Mouse (Mus musculus) G1E (cell line): Measurements from ENCODE around the gene Six3. TPM values are rescaled to one million over a fixed set of nuclear protein-coding genes. Genes with fewer than 3 reads are reported as not detected.

Experiments
- ATAC-seq: 2 replicates; pipeline ENCODE4 v1.8.0; 2016; ENCODE audit warnings: mild to moderate bottlenecking; ENCODE audit not compliant: insufficient number of reproducible peaks, poor library complexity, low FRiP score, severe bottlenecking; ENCODE audit errors: extremely low read depth
- DNase-seq: peaks from one replicate; pipeline ENCODE4 v3.0.0; 2012; ENCODE audit warnings: low spot score
- H3K27me3 ChIP-seq: 2 replicates; pipeline ENCODE4 v1.6.1; 2012; ENCODE audit warnings: mild to moderate bottlenecking, low read length, inconsistent platforms; ENCODE audit not compliant: insufficient read depth
- H3K36me3 ChIP-seq: replicated peaks from 2 replicates; pipeline ENCODE3; 2012; ENCODE audit warnings: mild to moderate bottlenecking, inconsistent platforms
- H3K4me1 ChIP-seq: 2 replicates; pipeline ENCODE4 v1.6.1; 2012; ENCODE audit warnings: low read depth, low read length, inconsistent platforms, mixed read lengths; ENCODE audit not compliant: insufficient read depth
- H3K4me3 ChIP-seq: 2 replicates; pipeline ENCODE4 v1.5.1; 2012; ENCODE audit warnings: low read depth, mild to moderate bottlenecking, inconsistent platforms, low read length, moderate library complexity, mixed read lengths
- H3K9me3 ChIP-seq: replicated peaks from 2 replicates; pipeline ENCODE4 v1.6.1; 2012; ENCODE audit warnings: inconsistent platforms
- CTCF ChIP-seq: IDR thresholded peaks from 2 replicates; pipeline ENCODE4 v1.5.1; 2012; ENCODE audit warnings: low read depth, low read length, inconsistent platforms, mixed read lengths
- GATA1 ChIP-seq: IDR thresholded peaks from 2 replicates; pipeline ENCODE4 v1.6.1; 2012; ENCODE audit warnings: borderline replicate concordance, low read length, inconsistent platforms, mixed read lengths
- GATA2 ChIP-seq: IDR thresholded peaks from 2 replicates; pipeline ENCODE4 v1.6.1; 2012; ENCODE audit warnings: low read depth, low read length, inconsistent platforms, borderline replicate concordance
- POLR2AphosphoS5 ChIP-seq: IDR thresholded peaks from 2 replicates; pipeline ENCODE4 v1.6.1; 2012; ENCODE audit warnings: low read depth, low read length, inconsistent platforms; ENCODE audit not compliant: insufficient replicate concordance
- TAL1 ChIP-seq: conservative IDR thresholded peaks from 2 replicates; pipeline ENCODE4 v1.6.1; 2012; ENCODE audit warnings: low read depth, low read length, inconsistent platforms, mixed read lengths
- polyA plus RNA-seq: library from polyadenylated mRNA; stranded (reverse); fragments of >175 nt; gene quantifications from 2 replicates; pipeline ENCODE4 v1.2.3, GENCODE M21; 2012
- total RNA-seq, 2 experiments: library from RNA; stranded (forward) in 1 of 2; stranded (reverse) in 1 of 2; fragments of 200-1000 nt in 1 of 2; fragments of >200 nt in 1 of 2; fragmentation: Nextera tagmentation in 1 of 2; gene quantifications; 2 replicates each; pipeline ENCODE4 v1.2.3; 2014 to 2017

Gene Six3
- total and polyA plus RNA-seq, 3 experiments = 0.05 TPM; not detected in 2

DNA sequence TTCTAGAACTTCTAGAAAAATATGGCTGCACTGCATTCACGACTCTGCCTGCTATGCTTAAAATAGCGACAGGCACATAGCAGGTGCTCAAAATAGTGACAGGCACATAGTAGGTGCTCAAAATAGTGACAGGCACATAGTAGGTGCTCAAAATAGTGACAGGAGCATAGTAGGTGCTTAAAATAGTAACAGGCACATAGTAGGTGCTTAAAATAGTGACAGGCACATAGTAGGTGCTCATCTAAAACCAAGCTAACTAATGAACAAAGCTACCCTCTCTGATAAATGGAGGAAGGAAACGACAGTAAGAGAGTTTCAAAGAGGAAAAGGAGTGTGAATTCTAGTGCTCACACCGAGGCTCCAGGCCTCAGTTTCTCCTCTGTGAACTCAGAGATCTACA, 29.2 kb upstream of the Six3 start:
- no peaks in the 10 kb centered on the region for H3K36me3 ChIP-seq
- H3K9me3 ChIP-seq = no peaks in the 10 kb centered on the region
- H3K4me3 ChIP-seq = no peak overlapping the region
- TF ChIP-seq GATA2 (no peak), POLR2AphosphoS5 (no peak), GATA1 (no peak)
- H3K27me3 ChIP-seq = peaks cover 7% of the 10 kb centered on the region; the same call in 1 of the 2 replicates
- H3K4me1 ChIP-seq = peaks cover 14% of the 10 kb centered on the region; the same call in 1 of the 2 replicates
- ATAC-seq (no peak), DNase-seq (no peak)

DNA sequence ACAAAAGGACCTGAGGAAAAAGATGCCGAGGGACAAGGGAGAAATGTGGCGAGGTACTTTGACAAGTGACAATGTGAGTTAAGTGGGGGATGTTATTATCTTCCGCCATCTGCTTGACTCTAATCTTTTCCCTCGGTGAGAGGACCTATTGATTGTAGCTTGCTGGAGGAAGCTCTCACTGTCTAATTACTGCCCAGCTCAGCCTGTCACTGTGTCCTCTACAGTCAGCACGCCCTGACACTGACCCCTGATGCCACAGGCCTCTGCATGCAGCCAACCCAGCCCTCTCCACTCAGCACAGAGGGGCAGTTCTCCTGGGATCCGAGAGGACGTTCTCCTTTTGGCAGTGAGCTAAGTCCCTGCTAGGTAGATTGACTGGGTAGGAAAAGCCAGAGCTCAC, 28.8 kb upstream of the Six3 start:
- H3K4me1 ChIP-seq = peaks cover 10% of the 10 kb centered on the region; the same call in 1 of the 2 replicates
- TF ChIP-seq TAL1 (no peak), GATA1 (no peak), POLR2AphosphoS5 (no peak), GATA2 (no peak), CTCF (no peak)
- H3K9me3 ChIP-seq = no peaks in the 10 kb centered on the region; the same call in 1 of the 2 replicates
- no peak for DNase-seq
- no peak for ATAC-seq
- H3K36me3 ChIP-seq = no peaks in the 10 kb centered on the region
- peaks cover 7% of the 10 kb centered on the region; the same call in 1 of the 2 replicates for H3K27me3 ChIP-seq
- H3K4me3 ChIP-seq = no peak overlapping the region

DNA sequence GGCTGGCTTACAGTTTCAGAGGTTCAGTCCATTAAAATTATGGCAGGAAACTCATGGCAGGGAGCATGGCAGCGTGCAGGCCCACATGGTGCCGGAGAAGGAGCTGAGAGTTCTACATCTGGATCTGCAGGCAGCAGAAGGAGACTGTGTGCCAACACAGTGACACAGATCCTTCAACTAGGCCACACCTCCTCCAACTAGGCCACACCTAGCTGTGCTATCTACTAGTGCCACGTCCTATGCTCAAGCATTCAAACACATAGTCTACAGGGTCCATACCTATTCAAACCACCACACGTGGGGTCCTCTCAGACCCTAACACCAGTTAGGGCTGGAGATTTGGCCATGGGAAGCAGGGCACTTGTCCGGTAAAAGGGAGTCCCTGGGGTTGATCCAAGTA, 27.6 kb upstream of the Six3 start:
- ATAC-seq = no peak
- Histone ChIP-seq H3K4me3 (no peak overlapping the region), H3K27me3 (peaks cover 7% of the 10 kb centered on the region; the same call in 1 of the 2 replicates), H3K4me1 (peaks cover 6% of the 10 kb centered on the region; the same call in 1 of the 2 replicates), H3K36me3 (no peaks in the 10 kb centered on the region), H3K9me3 (peaks cover 3% of the 10 kb centered on the region)
- TF ChIP-seq TAL1 = no peak
- TF ChIP-seq GATA1 = no peak
- TF ChIP-seq POLR2AphosphoS5 = no peak
- no peak for TF ChIP-seq GATA2
- no peak for TF ChIP-seq CTCF
- no peak for DNase-seq

DNA sequence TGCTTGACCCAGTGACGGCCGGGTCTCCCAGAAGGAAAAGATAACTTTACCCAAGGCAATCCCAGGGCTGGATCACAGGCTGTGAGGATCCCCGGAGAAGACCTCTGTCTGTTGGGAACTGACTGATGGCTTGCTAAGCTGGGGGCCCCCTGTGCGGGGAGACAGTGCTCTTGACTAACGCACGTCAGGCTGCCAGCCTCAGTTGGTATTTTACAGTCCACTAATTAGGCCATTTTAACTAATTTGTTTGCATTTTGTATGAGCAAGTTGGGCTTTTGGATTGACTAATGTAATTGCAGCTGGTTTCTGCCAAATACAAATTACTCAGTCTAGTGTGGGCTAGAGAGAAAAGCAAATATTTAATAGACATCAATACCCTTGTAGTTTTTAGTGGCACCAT, 21.4 kb upstream of the Six3 start:
- no peaks in the 10 kb centered on the region for H3K4me1 ChIP-seq
- H3K27me3 ChIP-seq = peaks cover 10% of the 10 kb centered on the region; the same call in 1 of the 2 replicates
- no peak overlapping the region for H3K4me3 ChIP-seq
- no peak for TF ChIP-seq GATA2
- ATAC-seq = no peak
- peaks cover 8% of the 10 kb centered on the region for H3K9me3 ChIP-seq
- no peaks in the 10 kb centered on the region for H3K36me3 ChIP-seq
- no peak for DNase-seq

DNA sequence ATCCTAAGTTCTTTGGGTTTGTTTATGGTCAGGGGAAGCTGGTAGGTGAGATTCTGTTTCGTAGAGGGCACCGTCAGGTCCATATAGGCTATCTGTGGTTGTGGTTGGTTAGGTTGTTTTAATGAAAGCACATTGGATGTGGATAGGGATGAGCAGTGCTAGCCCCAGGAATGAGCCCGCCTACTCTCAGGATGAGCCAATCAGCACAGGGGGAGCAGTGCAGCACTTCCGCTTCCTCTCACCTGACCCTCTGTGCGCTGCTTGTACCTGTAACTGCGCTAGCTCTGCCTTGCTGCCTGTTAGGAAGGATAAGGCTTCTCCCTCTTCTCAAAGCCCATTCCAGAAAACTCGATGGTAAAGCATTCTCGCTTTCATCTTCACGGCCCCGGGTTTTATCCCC, 17.6 kb upstream of the Six3 start:
- Histone ChIP-seq H3K4me1 (no peaks in the 10 kb centered on the region), H3K9me3 (peaks cover 4% of the 10 kb centered on the region), H3K27me3 (peaks cover 7% of the 10 kb centered on the region; the same call in 1 of the 2 replicates), H3K36me3 (no peaks in the 10 kb centered on the region), H3K4me3 (no peak overlapping the region)
- DNase-seq (no peak), ATAC-seq (no peak)
- TF ChIP-seq TAL1 (no peak), GATA1 (no peak), POLR2AphosphoS5 (no peak), CTCF (no peak), GATA2 (no peak)

DNA sequence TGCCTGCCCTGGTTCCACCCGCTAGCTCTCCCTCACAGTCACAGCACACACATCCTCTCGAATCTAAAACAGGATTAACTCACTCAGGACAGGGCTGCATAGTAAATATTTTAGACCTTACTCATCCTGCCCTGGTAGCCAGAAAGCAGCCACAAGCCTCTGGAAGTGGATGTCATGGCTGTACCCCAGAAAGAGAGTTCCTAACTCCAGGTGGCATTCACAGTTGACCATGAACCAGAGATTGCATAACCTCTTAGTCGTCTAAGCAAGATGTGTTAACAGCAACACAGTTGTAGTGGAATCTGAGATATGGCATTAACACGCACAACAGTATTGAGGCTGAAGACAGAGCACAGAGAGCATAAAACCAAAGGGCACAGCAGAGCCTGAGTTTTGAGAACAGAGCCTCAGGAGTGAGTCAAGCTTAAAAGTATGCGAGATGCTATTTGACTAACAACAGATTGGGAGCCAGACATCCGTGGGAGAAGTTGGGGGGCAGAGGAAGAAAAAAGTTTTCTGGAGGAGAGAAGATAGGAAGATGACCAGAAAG, 17.0 kb upstream of the Six3 start:
- TF ChIP-seq GATA2 (no peak), POLR2AphosphoS5 (no peak), CTCF (no peak), GATA1 (no peak), TAL1 (no peak)
- Histone ChIP-seq H3K4me3 (no peak overlapping the region), H3K4me1 (no peaks in the 10 kb centered on the region), H3K36me3 (no peaks in the 10 kb centered on the region), H3K27me3 (peaks cover 7% of the 10 kb centered on the region; the same call in 1 of the 2 replicates), H3K9me3 (no peaks in the 10 kb centered on the region)
- ATAC-seq = no peak
- no peak for DNase-seq

DNA sequence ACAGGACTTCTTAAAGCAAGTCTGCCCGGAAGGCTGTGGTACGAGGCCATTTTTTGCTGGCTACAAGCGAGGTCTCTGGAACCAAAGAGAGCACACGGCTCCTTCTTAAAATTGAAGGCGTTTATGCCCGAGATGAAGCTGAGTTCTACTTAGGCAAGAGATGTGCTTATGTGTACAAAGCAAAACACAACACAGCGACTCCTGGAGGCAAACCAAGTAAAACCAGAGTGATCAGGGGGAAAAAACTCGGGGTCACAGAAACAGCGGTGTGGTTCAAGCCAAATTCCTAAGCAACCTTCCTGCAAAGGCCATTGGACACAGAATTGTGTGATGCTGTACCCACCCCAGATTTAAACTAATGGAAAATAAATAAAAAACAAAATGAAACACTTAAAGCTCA, 13.9 kb upstream of the Six3 start:
- TF ChIP-seq GATA1 (no peak), TAL1 (no peak), POLR2AphosphoS5 (no peak), GATA2 (no peak), CTCF (no peak)
- DNase-seq = no peak
- Histone ChIP-seq H3K27me3 (peaks cover 13% of the 10 kb centered on the region; the same call in 1 of the 2 replicates), H3K4me1 (no peaks in the 10 kb centered on the region), H3K36me3 (no peaks in the 10 kb centered on the region), H3K4me3 (no peak overlapping the region), H3K9me3 (no peaks in the 10 kb centered on the region)
- no peak for ATAC-seq
